Mouse (Mus musculus): ENCODE data around the gene Olfr313. TPM values are rescaled to one million over a fixed set of nuclear protein-coding genes. Genes with fewer than 3 reads are reported as not detected.
A peak's percentile ranks its signal among the peaks of the same experiment; 100 is the strongest.

Olfr313 gene
- total and polyA plus RNA-seq, 3 experiments: not detected

GRCm38 (mm10) chr11:58790646-58791045 lies 24.2 kb upstream of the Olfr313 start:
- Histone ChIP-seq H3K9me3 (replicated peaks; ENCODE audit: insufficient read depth, low read length) (no peaks in the 10 kb centered on the region), H3K27ac (ENCODE audit: control insufficient read depth, low read depth, low read length) (no peak overlapping the region), H3K79me2 (ENCODE audit: control insufficient read depth, insufficient read depth, low read length, poor library complexity) (no peaks in the 10 kb centered on the region), H3K4me3 (ENCODE audit: control insufficient read depth in 1 of 2, insufficient read depth in 1 of 2, low read depth in 2 of 2, low read length in 2 of 2) (no peak overlapping the region), H3K27me3 (ENCODE audit: control insufficient read depth in 1 of 2, insufficient read depth in 2 of 2, low read length in 2 of 2) (peaks cover under 1 to 3% of the 10 kb centered on the region in 2 experiments; a peak in 2 of 4 replicates), H3K4me1 (ENCODE audit: control insufficient read depth in 1 of 2, insufficient read depth in 2 of 2, low read length in 2 of 2) (peaks cover 0 to 7% of the 10 kb centered on the region in 2 experiments; a peak in 2 of 4 replicates), H3K9ac (ENCODE audit: control insufficient read depth, low read depth, low read length, poor library complexity, severe bottlenecking) (no peak overlapping the region), H3K36me3 (ENCODE audit: control insufficient read depth in 1 of 2, insufficient read depth in 2 of 2, low read length in 2 of 2) (peaks cover 0 to 5% of the 10 kb centered on the region in 2 experiments; a peak in 2 of 4 replicates)
- DNase-seq (ENCODE audit: low read depth, low spot score): peak; percentile 63
- TF ChIP-seq ZMIZ1 (IDR thresholded peaks at IDR 0.05; ENCODE audit: low read depth, low read length) (no peak), MAFK (IDR thresholded peaks at IDR 0.05; ENCODE audit: borderline replicate concordance, low read depth, low read length) (peak; percentile 81), EP300 (IDR thresholded peaks at IDR 0.05; ENCODE audit: low read depth in 1 of 2, low read length in 2 of 2) (no peak), JUND (IDR thresholded peaks at IDR 0.05; ENCODE audit: low read depth, low read length) (no peak)

DNA sequence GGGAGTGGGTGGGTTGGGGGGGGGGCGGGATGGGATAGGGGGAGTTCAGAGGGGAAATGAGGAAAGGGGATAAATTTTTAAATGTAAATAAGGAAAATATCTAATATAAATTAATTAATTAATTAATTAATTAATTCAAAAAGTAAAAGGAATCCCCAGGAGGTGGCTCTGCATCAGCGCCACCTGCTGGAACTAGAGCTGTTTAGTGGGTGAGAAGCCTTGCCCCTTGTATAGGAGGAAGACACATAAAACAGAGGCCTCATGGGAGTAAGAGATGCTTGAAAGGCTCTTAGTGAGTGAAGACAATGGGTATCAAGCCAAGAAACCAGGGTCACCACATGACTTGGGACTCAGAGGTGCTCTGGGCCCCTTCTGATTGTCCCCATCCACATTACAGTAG lies 18.9 kb upstream of the Olfr313 start:
- peaks cover 0 to under 1% of the 10 kb centered on the region in 2 experiments; a peak in 1 of 4 replicates for H3K4me1 ChIP-seq (ENCODE audit: control insufficient read depth in 1 of 2, insufficient read depth in 2 of 2, low read length in 2 of 2)
- no peaks in the 10 kb centered on the region for H3K9me3 ChIP-seq (replicated peaks; ENCODE audit: insufficient read depth, low read length)
- peak; percentile 42 for DNase-seq (ENCODE audit: low read depth, low spot score)
- H3K9ac ChIP-seq (ENCODE audit: control insufficient read depth, low read depth, low read length, poor library complexity, severe bottlenecking): no peak overlapping the region
- peaks cover 0 to under 1% of the 10 kb centered on the region in 2 experiments; a peak in 2 of 4 replicates for H3K36me3 ChIP-seq (ENCODE audit: control insufficient read depth in 1 of 2, insufficient read depth in 2 of 2, low read length in 2 of 2)
- H3K27ac ChIP-seq (ENCODE audit: control insufficient read depth, low read depth, low read length): no peak overlapping the region
- no peak overlapping the region for H3K4me3 ChIP-seq (ENCODE audit: control insufficient read depth in 1 of 2, insufficient read depth in 1 of 2, low read depth in 2 of 2, low read length in 2 of 2)
- TF ChIP-seq NELFE (IDR thresholded peaks at IDR 0.05; ENCODE audit: low read depth, low read length): no peak
- no peak for TF ChIP-seq ZC3H11A (IDR thresholded peaks at IDR 0.05; ENCODE audit: low read depth, low read length)
- no peak for TF ChIP-seq USF2 (IDR thresholded peaks at IDR 0.05; ENCODE audit: borderline replicate concordance in 1 of 2, insufficient read depth in 1 of 2, low read depth in 1 of 2, low read length in 2 of 2)
- TF ChIP-seq TBP (IDR thresholded peaks at IDR 0.05; ENCODE audit: low read depth, low read length): no peak
- TF ChIP-seq CTCF (IDR thresholded peaks at IDR 0.05 in 2 of 3, conservative IDR thresholded peaks at IDR 0.05 in 1 of 3; ENCODE audit: control insufficient read depth in 1 of 3, insufficient read depth in 1 of 3, low read depth in 2 of 3, low read length in 3 of 3, poor library complexity in 1 of 3, severe bottlenecking in 1 of 3): peak; percentile 27 to 68 (median 51)
- peak; percentile 18 for TF ChIP-seq RAD21 (IDR thresholded peaks at IDR 0.05; ENCODE audit: low read depth, low read length)
- no peak for TF ChIP-seq MEF2A (IDR thresholded peaks at IDR 0.05; ENCODE audit: extremely low read depth, insufficient replicate concordance, low read depth, low read length, poor library complexity, severe bottlenecking)
- peak; percentile 51 for TF ChIP-seq SMC3 (IDR thresholded peaks at IDR 0.05; ENCODE audit: low read depth, low read length)
- no peak for TF ChIP-seq RCOR1 (IDR thresholded peaks at IDR 0.05; ENCODE audit: low read depth, low read length)
- TF ChIP-seq CHD2 (IDR thresholded peaks at IDR 0.05; ENCODE audit: low read length): no peak
- no peak for TF ChIP-seq POLR2AphosphoS2 (IDR thresholded peaks at IDR 0.05; ENCODE audit: low read length)
- TF ChIP-seq CHD1 (IDR thresholded peaks at IDR 0.05; ENCODE audit: low read depth, low read length): no peak
- no peak for TF ChIP-seq POLR2A (IDR thresholded peaks at IDR 0.05; ENCODE audit: control insufficient read depth in 1 of 2, insufficient read depth in 1 of 2, low read depth in 1 of 2, low read length in 2 of 2, poor library complexity in 1 of 2)
- no peak for TF ChIP-seq KAT2A (conservative IDR thresholded peaks at IDR 0.05; ENCODE audit: low read depth, low read length)
- TF ChIP-seq GABPA (IDR thresholded peaks at IDR 0.05; ENCODE audit: low read depth, low read length): no peak
- no peak for TF ChIP-seq POLR2AphosphoS5 (IDR thresholded peaks at IDR 0.05; ENCODE audit: borderline replicate concordance, low read depth, low read length)
- TF ChIP-seq ZKSCAN1 (IDR thresholded peaks at IDR 0.05; ENCODE audit: low read depth, low read length): no peak
- TF ChIP-seq MYC (IDR thresholded peaks at IDR 0.05; ENCODE audit: low read depth, low read length): no peak
- TF ChIP-seq UBTF (IDR thresholded peaks at IDR 0.05; ENCODE audit: borderline replicate concordance, insufficient read depth, low read depth, low read length): no peak
- no peak for TF ChIP-seq HCFC1 (IDR thresholded peaks at IDR 0.05; ENCODE audit: low read depth, low read length)
- H3K79me2 ChIP-seq (ENCODE audit: control insufficient read depth, insufficient read depth, low read length, poor library complexity): no peaks in the 10 kb centered on the region
- peaks cover 0 to 4% of the 10 kb centered on the region in 2 experiments; a peak in 3 of 4 replicates for H3K27me3 ChIP-seq (ENCODE audit: control insufficient read depth in 1 of 2, insufficient read depth in 2 of 2, low read length in 2 of 2)
